Mouse (Mus musculus): Measurements from ENCODE around the gene Grap.
"Not testable (repeated sequence)": the region's sequence is repeated elsewhere in the genome, so short reads cannot be mapped to it uniquely, and the experiment has no call there.

Grap gene

GRCm38 (mm10) chr11:61638764-61639536 is 14.1 kb upstream of the Grap start:
- no peak for DNase-seq (ENCODE audit: low read depth, low spot score)

GRCm38 (mm10) chr11:61639601-61640177 is 13.4 kb upstream of the Grap start:
- DNase-seq (ENCODE audit: low read depth, low spot score), result no peak

GRCm38 (mm10) chr11:61640585-61640984 is 12.5 kb upstream of the Grap start:
- not testable (repeated sequence) for DNase-seq (ENCODE audit: low read depth, low spot score)

- no peak for DNase-seq (ENCODE audit: low read depth, low spot score)
Observed at GRCm38 (mm10) chr11:61642106-61642505, 11.0 kb upstream of the Grap start.

GRCm38 (mm10) chr11:61643184-61643961 is 9.7 kb upstream of the Grap start:
- no peak for DNase-seq (ENCODE audit: low read depth, low spot score)

GRCm38 (mm10) chr11:61644576-61645326 is 8.3 kb upstream of the Grap start:
- no peak for DNase-seq (ENCODE audit: low read depth, low spot score)

GRCm38 (mm10) chr11:61645357-61645857 is 7.7 kb upstream of the Grap start:
- no peak for DNase-seq (ENCODE audit: low read depth, low spot score)

- no peak for DNase-seq (ENCODE audit: low read depth, low spot score)
Observed at GRCm38 (mm10) chr11:61646499-61647039, 6.5 kb upstream of the Grap start.

- no peak for DNase-seq (ENCODE audit: low read depth, low spot score)
Observed at GRCm38 (mm10) chr11:61647110-61647910, 5.8 kb upstream of the Grap start.

- DNase-seq (ENCODE audit: low read depth, low spot score), result no peak
Observed at GRCm38 (mm10) chr11:61647956-61648748, 4.9 kb upstream of the Grap start.

- DNase-seq (ENCODE audit: low read depth, low spot score), result no peak
Observed at GRCm38 (mm10) chr11:61648749-61649115, 4.3 kb upstream of the Grap start.

- no peak for DNase-seq (ENCODE audit: low read depth, low spot score)
Observed at GRCm38 (mm10) chr11:61649163-61649580, 3.9 kb upstream of the Grap start.

- no peak for DNase-seq (ENCODE audit: low read depth, low spot score)
Observed at GRCm38 (mm10) chr11:61649626-61650025, 3.4 kb upstream of the Grap start.

- no peak for DNase-seq (ENCODE audit: low read depth, low spot score)
Observed at GRCm38 (mm10) chr11:61650470-61651265, 2.4 kb upstream of the Grap start.

GRCm38 (mm10) chr11:61652216-61652615 is 849 bp upstream of the Grap start:
- DNase-seq (ENCODE audit: low read depth, low spot score), result no peak

GRCm38 (mm10) chr11:61653568-61653967 is 503 bp downstream of the Grap start:
- DNase-seq (ENCODE audit: low read depth, low spot score), result no peak

- no peak for DNase-seq (ENCODE audit: low read depth, low spot score)
Observed at GRCm38 (mm10) chr11:61654786-61655311, 1.8 kb downstream of the Grap start.

GRCm38 (mm10) chr11:61655649-61656048 is 2.6 kb downstream of the Grap start:
- no peak for DNase-seq (ENCODE audit: low read depth, low spot score)

Data from ZHBTc4 (cell line).